Mouse (Mus musculus) left cerebral cortex, adult 18-20 months (tissue): Measurements from ENCODE around the gene Tbc1d13. TPM values are rescaled to one million over a fixed set of nuclear protein-coding genes. Genes with fewer than 3 reads are reported as not detected.
"Not testable (repeated sequence)": the region's sequence is repeated elsewhere in the genome, so short reads cannot be mapped to it uniquely, and the experiment has no call there.

Source experiments
- DNase-seq, 2 experiments: peaks; one replicate each; pipeline ENCODE4 v3.0.0; 2021 to 2022; ENCODE audit warnings: low spot score in 2 of 2, mixed read lengths in 1 of 2
- total RNA-seq, 2 experiments: library from RNA; stranded (reverse); gene quantifications; 2 replicates each; pipeline ENCODE4 v1.2.3; 2021

Tbc1d13 gene
- total RNA-seq, 2 experiments from 2014 or later, result 43.7 to 50.5 TPM

GRCm38 (mm10) chr2:30175897-30176296 lies 42.4 kb downstream of the Tbc1d13 start:
- DNase-seq, result no peak

DNA sequence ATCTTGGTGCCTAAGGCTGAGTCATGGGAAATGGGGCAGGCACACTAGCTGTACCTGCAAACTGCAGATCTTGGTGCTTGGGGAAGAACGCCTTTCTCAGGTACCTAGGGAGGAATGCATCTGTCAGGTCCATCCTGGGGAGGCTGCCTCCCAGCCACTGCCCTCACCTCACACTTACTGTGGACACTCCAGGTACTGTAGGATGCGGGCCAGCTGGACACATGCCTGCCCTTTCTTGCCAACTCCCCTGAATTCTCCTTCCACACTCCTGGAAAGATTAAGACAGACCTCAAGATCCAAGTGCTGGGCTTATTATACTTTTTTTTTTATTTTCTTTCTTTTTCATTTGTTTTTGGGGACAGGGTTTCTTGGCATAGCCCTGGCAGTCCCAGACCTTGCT lies 43.0 kb downstream of the Tbc1d13 start:
- no peak for DNase-seq

DNA sequence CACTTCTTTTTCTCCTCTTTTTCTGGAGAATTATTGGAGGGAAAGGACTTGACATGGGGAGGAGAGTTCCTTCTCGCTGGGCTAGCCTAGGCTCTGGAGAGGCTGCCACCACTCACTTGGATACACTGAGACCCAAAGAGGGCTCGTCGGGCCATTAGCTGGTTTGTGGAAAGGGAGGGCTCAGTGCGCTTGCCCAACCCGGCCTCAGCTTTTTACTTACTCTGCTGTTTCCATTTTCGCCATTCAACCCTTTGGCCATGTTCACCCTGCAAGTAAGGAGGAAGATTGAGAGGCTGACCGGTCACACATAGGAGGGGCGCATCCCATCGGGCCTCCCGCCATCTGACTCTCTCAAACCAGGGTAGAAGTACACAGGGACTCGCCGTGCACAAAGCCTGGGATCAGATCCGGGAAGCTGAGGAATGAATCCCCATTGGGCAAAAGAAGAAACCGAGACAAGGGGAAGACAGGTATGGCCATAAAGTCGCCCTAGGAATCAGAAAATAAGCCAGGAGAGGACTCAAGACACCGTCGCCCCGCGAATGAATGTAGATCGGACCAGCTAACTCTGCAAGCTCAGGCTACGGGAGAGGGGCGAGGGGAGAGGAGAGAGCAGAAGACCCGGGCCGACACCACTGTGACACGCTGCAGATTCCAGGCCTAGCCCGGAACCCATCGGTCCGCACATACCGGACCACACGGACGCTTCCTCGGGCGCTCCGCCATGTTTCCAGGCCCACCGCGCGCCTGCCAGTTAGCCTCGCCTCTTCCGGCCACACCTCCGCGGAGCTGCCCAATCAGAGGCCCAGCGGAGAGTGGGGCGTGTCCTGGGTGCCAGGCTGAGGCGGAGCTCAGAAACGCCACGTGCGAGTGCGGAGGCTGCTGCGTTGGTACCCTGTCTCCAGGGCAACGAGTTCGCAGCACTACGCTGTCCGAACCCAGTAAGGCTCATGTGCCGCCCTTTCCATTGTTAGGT lies 44.4 kb downstream of the Tbc1d13 start, which contains the start of gene Spout1:
TSS of gene Spout1 (minus strand) at position 760 of the 976 bp plus-strand sequence.
- peak; percentile 94 to 97 for DNase-seq

DNA sequence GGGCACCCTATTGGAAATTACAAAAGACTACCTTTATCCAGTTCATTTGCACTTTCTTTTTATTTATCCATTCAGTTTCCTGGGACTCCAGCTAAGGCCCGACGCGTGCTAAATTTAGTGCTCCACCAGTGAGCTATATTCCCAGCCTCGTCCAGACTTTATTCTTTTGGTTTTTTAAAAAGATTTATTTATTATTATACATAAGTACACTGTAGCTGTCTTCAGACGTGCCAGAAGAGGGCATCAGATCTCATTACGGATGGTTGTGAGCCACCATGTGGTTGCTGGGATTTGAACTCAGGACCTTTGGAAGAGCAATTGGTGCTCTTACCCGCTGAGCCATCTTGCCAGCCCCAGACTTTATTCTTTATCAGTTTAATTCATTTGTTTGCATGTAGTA lies 45.2 kb downstream of the Tbc1d13 start:
- DNase-seq, result not testable (repeated sequence)

- DNase-seq, result no peak
Observed at GRCm38 (mm10) chr2:30182424-30182823, 48.9 kb downstream of the Tbc1d13 start.

GRCm38 (mm10) chr2:30183721-30184120 lies 50.2 kb downstream of the Tbc1d13 start:
- DNase-seq, result no peak

DNA sequence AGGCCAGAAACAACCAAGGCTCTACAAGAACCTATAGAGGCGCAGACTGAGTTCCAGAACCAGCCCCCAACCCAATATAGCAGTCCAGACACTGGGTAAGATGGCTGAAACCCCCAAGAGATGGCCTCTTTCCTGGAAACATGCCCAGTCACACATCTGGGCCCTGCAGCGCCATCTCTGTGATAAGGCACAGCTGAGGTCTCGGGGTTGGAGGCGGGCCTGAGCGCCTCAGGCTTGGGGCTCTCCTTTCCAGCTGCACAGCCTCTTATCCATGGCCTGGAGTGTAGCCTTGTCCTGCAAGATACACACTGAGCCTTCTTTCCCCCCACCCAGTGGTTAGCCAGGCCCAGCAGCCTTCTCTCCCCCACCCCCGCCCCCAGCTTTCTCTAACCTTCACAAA lies 51.7 kb downstream of the Tbc1d13 start:
- no peak for DNase-seq

GRCm38 (mm10) chr2:30185681-30186080 lies 52.1 kb downstream of the Tbc1d13 start:
- DNase-seq, result no peak

- DNase-seq, result no peak
Observed at GRCm38 (mm10) chr2:30191790-30192580, 58.4 kb downstream of the Tbc1d13 start.

DNA sequence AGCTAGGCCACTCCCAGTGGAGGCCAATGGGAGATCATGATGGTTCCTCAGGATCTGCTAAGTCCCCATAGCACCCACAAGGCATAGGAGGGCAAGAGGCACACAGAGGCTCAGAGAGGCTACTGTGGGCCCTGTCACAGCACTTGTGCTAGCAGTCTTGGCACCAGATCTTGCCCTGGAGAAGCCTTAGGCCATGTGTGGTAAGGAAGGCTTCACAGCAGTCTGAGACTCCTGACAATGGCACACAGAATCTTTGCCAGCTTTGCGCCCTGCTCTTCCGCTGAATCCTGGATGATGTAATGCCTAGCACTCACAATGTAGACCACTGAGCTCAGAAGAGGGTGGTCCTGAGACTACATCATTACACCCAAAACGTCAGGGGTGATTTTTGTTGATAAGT lies 61.1 kb downstream of the Tbc1d13 start:
- no peak for DNase-seq

DNA sequence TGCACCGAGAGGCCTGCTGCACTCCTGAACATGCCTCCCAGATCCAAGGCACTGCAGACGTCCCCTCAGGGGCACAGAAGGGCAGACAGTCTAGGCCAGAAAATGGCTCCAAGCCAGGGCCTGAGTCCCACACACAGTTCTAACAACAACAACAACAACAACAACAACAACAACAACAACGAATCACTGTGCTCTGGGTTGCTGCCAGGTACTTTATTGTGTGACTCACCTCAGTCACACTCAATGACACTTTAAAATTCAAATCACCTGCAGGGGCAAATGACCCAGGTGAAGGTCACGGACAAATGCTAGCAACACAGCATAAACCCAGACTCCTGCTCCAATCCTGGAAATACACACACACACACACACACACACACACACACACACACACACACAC lies 64.5 kb downstream of the Tbc1d13 start:
- no peak for DNase-seq

GRCm38 (mm10) chr2:30199984-30200383 lies 66.4 kb downstream of the Tbc1d13 start:
- no peak for DNase-seq

DNA sequence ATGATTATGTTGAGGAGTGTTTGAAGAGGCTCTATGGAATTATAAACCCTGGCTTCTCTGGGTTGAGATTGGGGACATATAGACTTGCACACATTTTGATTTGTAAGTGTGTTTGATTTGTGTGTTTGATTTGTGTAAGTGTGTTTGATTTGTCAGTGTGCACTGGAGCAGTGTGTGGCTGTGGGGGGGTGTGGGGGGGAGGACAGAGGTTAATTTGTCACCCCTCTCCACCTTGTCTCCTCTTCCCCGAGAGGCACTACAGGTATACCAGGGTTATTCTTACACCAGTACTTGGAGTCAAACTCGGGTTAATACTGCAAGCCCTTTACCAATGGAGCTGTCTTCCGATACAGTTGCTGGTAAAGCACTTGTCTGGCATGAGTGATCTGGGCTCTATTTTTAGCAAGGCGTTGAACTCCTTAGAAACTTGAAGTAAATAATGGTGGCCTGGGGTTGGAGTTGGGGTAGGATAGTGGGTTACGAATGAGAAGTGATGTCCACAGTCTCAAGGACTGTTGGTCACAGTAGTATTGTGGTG lies 66.9 kb downstream of the Tbc1d13 start:
- no peak for DNase-seq

Other genes with a start within 250 kb of the Tbc1d13 start
- 10 to 100 TPM; 84.6 to 94.6 TPM for gene Odf2, start 244.5 kb upstream of the Tbc1d13 start, total RNA-seq
- 10 to 100 TPM; 44.0 to 49.5 TPM for gene Gle1, start 198.3 kb upstream of the Tbc1d13 start, total RNA-seq
- gene Sptan1, start 168.2 kb upstream of the Tbc1d13 start, total RNA-seq, result 100 to 1,000 TPM; 825 to 827 TPM
- 10 to 100 TPM; 39.5 to 45.2 TPM for gene Wdr34, start 84.9 kb upstream of the Tbc1d13 start, total RNA-seq
- gene Set, start 76.4 kb upstream of the Tbc1d13 start, total RNA-seq, result 100 to 1,000 TPM; 191 to 199 TPM
- gene Pkn3, start 56.1 kb upstream of the Tbc1d13 start, total RNA-seq, result 1 to 10 TPM; 3.8 TPM
- 1 to 10 TPM; 6.1 to 6.7 TPM for gene Zdhhc12, start 40.1 kb upstream of the Tbc1d13 start, total RNA-seq
- 100 to 1,000 TPM; 146 to 156 TPM for gene Zer1, start 9.2 kb upstream of the Tbc1d13 start, total RNA-seq
- gene Endog, start 37.7 kb downstream of the Tbc1d13 start, total RNA-seq, result 10 to 100 TPM; 19.3 to 23.3 TPM
- gene Spout1, start 44.7 kb downstream of the Tbc1d13 start, total RNA-seq, result 10 to 100 TPM; 32.5 to 33.9 TPM
- 10 to 100 TPM; 13.9 to 14.1 TPM for gene Kyat1, start 72.1 kb downstream of the Tbc1d13 start, total RNA-seq
- gene Lrrc8a, start 104.0 kb downstream of the Tbc1d13 start, total RNA-seq, result 10 to 100 TPM; 58.2 to 62.6 TPM
- 10 to 100 TPM in 1 of 2 experiments, 1 to 10 TPM in 1; 9.5 to 10.3 TPM for gene Gm28035, start 106.8 kb downstream of the Tbc1d13 start, total RNA-seq
- 10 to 100 TPM; 17.7 to 19.6 TPM for gene Phyhd1, start 132.5 kb downstream of the Tbc1d13 start, total RNA-seq
- not detected for gene Gm28038, start 147.3 kb downstream of the Tbc1d13 start, total RNA-seq
- 10 to 100 TPM; 19.7 to 22.0 TPM for gene Dolk, start 152.6 kb downstream of the Tbc1d13 start, total RNA-seq
- 10 to 100 TPM; 21.3 to 24.1 TPM for gene Nup188, start 152.7 kb downstream of the Tbc1d13 start, total RNA-seq
- gene Sh3glb2, start 225.6 kb downstream of the Tbc1d13 start, total RNA-seq, result 100 to 1,000 TPM; 295 to 306 TPM
- 100 to 1,000 TPM; 108 to 120 TPM for gene Miga2, start 230.5 kb downstream of the Tbc1d13 start, total RNA-seq